Mouse (Mus musculus) c-Kit-positive CD71-negative TER-119-negative erythroid progenitor cells, embryonic 14.5 days (primary cell): ENCODE measurements at regions not wholly inside any gene's neighbourhood (a gene's known extent, or its start where the extent isn't known, plus 50 kb on each side); places are given as distances from the start of the nearest gene placed in this dataset.

ENCODE experiments used
- DNase-seq: peaks from one replicate; pipeline ENCODE4 v3.0.0-alpha.2; 2013; ENCODE audit warnings: low read depth

- no peak for DNase-seq
Measured at GRCm38 (mm10) chr8:127662776-127663499, 599.2 kb downstream of the Pard3 start.

DNA sequence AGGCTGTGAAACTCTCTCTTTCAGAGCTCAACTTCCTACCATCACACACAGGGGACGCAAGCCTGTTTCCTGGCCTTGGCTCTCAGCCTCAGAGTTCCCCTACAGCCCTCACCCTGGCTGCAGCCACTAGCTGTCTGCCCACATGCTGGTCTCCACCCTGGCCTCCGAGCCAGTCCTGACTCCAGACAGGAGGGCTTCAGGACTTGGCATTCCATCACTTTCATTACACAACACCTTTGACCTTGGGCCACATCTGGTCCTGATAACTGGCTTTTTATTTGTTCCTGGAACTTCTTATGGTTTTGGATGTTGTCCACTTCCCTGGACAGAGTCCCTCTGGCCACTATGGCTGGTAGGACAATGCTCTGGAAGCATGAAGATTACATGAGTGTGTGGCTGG, 602.9 kb downstream of the Pard3 start:
- no peak for DNase-seq

- DNase-seq: no peak
Measured at GRCm38 (mm10) chr8:127668991-127669390, 605.3 kb downstream of the Pard3 start.

- DNase-seq: no peak
Measured at GRCm38 (mm10) chr8:127674063-127674462, 610.4 kb downstream of the Pard3 start.

DNA sequence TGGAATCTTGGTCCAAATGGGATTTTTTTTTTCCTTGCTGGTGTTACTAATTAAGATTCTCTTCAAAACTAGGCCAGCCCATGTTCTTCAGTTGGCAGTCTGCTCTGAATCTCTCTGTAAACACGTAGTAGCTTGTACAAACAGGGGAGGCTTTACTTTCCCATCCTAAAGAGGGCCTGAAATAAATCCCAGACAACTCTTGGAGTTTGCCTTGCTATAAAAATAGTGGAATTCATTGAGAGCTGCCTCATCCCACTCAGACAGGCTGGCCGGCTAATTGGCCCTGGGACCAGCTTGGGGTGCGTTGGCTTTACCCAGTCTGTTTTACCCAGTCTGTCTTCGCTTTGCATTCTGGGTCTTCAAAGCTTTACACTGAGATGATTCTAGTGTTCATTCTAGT, 611.7 kb downstream of the Pard3 start:
- DNase-seq: no peak

- no peak for DNase-seq
Measured at GRCm38 (mm10) chr8:127680205-127680604, 616.5 kb downstream of the Pard3 start.

- DNase-seq: no peak
Measured at GRCm38 (mm10) chr8:127684213-127684612, 620.5 kb downstream of the Pard3 start.

GRCm38 (mm10) chr8:127690792-127691191, 627.1 kb downstream of the Pard3 start:
- DNase-seq: no peak

GRCm38 (mm10) chr8:127698404-127698803, 634.7 kb downstream of the Pard3 start:
- no peak for DNase-seq

- DNase-seq: no peak
Measured at GRCm38 (mm10) chr8:127704406-127704805, 640.7 kb downstream of the Pard3 start.

- DNase-seq: no peak
Measured at GRCm38 (mm10) chr8:127706051-127706835, 642.5 kb downstream of the Pard3 start.

GRCm38 (mm10) chr8:127709439-127709838, 645.7 kb downstream of the Pard3 start:
- no peak for DNase-seq

DNA sequence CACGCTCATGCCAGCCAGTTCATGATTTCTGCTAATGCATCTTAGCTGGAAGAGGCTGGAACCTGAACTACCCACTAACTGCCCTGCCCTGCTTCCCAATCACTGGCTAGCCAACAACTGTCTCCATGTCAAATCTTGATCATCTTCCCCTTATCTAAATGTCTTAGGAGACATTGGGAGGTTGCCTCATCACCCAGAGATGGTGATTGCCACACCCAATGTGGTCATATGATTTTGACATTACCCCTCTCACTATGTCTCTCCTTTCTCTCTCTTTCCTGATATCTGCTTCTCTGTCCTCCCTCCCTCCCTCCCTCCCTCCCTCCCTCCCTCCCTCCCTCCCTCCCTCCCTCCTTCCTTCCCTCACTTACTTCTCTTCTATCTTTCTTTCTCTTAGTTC, 643.3 kb upstream of the Nrp1 start:
- no peak for DNase-seq

GRCm38 (mm10) chr8:127717969-127718368, 640.4 kb upstream of the Nrp1 start:
- DNase-seq: no peak

DNA sequence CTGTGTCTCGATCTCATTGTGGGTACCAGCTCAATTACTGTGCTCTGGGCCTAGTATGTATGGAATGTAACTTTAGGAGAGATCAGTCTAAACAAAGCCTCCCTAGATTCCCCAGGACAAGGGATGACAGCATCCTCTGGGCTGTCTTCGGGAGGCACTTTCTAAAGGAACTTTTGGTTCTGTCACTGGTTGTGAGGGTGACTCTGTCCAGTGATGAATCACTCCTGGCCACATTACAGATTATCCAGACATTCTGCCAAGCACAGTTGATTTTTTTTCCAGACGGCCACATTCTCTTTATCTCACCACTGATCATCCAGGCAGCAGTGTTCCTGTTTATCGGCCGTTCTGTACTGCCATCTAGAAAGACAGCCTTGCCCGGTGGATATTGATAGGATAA, 638.5 kb upstream of the Nrp1 start:
- no peak for DNase-seq

DNA sequence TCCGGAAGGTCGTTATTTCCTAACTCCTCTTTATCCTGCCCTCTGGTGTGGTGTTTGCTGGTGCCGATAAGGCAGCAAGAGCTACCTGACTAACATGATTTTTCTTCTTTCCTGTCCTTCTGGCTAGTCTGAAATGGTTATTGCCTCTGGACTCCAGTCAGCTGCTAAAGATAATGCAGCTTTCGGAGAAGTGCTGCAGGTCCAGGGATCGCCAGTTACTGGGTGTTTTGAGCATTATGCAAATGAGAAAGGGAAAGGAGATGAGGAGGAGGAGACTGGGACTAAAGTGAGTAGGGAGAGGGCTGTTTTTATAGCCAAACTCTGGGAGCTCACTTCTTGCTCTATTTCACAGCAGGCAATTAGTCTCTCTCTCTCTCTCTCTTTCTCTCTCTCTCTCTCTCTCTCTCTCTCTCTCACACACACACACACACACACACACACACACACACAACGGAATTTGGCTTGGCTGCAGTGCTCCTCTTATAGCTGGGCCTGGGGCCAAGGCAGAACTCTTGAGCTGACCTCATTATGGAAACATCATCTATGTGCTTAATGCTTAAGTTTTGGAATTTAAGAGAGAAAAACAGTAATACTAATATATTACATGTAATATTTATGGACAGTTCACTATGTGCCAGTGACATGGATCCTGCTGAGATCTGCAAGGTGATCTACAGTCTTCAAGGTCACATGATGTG, 637.7 kb upstream of the Nrp1 start:
- no peak for DNase-seq

DNA sequence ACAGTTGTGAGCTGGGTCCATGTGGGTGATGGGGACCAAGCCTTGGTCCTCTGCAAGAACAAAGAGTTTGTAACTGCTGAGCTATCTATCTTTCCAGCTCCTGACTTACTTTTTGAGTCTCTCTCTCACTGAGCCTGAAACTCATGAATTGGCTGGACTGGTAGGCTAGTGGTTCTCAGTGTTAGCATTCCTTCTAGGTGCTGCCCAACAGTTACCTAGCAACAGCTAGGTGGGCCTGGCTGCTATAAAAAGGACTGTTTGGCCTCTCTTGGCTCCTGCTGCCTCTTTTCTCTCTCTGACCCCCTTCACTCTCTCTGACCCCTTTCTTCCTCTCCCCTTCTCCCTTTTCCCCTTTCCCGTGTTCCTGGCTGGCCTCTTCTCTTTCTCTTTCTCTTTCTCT, 636.8 kb upstream of the Nrp1 start:
- DNase-seq: no peak

- no peak for DNase-seq
Measured at GRCm38 (mm10) chr8:127734059-127734458, 624.3 kb upstream of the Nrp1 start.

DNA sequence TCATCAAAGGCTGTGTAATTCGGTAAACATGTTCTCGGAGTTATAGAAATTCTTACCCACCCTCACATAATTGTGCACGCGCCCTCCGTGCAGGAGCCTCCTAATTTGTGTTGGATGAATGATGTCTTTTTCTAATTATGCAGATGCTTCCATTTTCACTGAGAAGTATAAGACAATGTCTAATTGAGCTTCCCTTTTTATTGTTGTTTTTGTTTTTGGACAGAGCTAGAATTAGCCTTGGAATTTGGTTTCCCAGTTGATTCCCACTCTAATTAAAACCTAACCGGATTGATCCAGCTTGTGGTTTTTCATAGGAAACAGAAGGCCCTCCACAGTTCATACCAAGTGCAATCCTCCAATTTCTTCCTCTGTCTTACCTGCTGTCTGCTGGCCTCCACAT, 616.2 kb upstream of the Nrp1 start:
- no peak for DNase-seq

GRCm38 (mm10) chr8:127745221-127745620, 613.2 kb upstream of the Nrp1 start:
- no peak for DNase-seq

GRCm38 (mm10) chr8:127746456-127746855, 611.9 kb upstream of the Nrp1 start:
- DNase-seq: no peak

GRCm38 (mm10) chr8:127752871-127753270, 605.5 kb upstream of the Nrp1 start:
- no peak for DNase-seq
